Mouse (Mus musculus): ENCODE measurements around the gene Ints6.

The Ints6 gene

DNA sequence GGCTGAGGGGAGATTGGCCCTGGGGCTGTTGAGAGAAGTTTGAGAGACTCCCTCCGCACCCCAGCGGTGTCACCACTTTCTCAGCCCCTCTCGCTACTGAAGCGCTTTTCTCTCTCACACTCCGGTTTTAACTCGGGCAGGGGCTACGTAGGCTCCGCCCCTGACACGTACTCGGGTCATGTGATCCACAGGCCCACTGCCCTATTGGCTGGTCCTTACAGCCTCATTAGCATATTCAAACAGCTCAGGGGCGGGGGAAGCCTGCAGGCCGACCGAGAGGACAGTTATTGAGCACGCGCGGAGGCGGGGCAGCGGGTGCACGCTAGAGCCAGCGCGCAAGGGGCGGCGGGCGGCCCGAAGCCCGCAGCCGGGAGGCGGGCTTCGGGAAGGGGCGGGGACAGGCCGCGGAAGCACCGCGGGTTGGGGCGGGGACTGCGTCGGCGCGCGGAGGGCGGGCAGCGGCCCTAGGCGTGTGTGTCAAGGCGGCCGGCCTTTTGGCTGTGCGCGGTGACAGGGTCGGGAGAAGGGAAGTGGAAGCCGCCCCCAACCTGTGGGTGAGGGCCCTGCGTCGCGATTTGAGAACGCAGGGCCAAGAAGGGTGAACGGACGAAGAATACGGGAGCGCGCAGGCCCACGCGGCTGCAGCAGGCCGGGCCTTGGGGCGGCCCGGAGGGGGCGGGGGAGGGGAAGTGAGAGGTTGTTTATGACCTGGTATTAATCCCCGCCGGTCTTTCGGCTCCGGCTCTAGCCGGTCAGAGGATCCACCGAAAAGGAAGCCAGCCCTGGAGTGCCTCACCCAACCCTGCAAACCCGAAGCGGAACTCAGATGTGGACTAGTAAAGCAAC, at the start of gene Ints6:
Gene Ints6, minus strand, starts transcription at position 134 of the 846 bp plus-strand sequence.
- DNase-seq (ENCODE audit: low spot score in 2 of 2): peak; percentile 97 to 99

DNA sequence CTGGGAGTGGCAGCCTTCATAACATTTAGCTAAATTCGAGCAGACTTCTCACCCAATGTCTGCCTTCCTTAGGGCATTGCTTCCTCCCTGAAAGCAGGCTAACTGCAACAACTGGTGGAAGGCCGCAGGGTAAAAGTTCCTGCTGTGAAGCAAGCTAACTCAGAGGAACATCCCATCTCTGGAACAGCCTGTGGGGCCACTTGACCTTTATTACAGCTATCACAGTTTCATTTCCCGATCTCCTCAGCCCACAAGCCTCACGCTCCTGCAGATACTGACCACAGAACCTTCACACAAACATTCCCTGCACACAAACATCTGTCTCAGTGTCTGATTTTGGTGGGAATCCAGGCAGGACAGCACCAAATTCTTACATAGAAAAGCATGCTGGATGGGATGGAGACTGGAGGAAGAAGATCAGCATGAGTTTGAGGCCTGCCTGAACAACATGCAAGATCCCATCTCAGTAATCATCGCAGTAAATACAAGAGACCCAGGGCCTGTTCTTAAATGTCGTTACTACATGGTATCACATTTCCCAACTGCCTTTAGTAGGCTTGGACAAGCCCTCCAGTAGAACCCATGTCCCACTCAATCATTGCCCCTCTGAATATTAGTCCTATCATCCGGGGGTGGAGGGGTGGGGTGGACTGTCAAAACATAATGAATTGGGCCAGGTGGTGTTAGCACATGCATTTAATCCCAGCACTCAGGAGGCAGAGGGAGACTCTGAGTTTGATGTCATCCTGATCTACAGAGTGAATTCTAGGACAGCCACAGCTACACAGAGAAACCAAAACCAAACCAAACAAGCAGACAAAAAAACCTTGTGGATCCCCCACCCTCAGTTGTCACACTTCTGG, 47.9 kb upstream of the Ints6 start:
- no peak for DNase-seq (ENCODE audit: low spot score in 2 of 2)

GRCm38 (mm10) chr14:62806921-62807320, 46.0 kb upstream of the Ints6 start:
- no peak for DNase-seq (ENCODE audit: low spot score in 2 of 2)

DNA sequence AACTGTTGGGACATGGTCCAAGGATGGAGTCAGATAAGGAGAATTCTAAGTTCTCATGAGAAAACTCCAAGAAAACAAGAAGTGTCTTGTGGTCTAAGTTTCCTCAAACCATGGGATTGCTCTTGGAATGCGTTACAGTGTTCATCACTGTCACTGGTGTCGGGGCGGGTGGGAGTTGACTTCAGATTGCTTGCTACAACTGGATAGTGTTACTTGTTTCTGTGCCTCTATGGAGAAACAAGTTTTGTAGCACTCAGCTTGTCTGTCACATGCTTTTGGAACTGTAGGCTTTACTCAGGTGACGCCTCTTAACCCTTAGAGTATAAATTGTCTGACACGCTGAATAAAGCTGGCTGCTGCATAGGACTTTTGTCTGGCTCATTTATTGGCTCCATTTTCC, 42.2 kb upstream of the Ints6 start:
- DNase-seq (ENCODE audit: low spot score in 2 of 2): no peak

DNA sequence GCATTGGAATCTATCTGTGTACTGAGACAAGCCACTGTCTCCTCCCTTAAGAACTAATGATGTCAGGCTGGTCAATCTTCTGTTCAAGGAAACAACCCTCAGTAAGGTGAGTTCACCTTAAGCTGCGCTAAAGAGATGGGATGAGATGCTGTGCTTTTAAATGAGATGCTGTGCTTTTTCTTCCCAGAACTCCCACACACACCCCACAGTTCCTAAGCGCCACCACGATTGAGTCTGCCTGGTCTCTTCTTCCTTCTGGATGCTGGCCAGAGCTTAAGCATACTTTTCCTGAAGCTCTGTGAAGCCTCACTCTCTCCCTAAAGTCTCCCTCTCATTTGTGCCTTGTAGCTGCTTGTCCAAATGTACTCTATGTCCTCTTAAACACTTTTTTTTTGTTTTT, 39.8 kb upstream of the Ints6 start:
- no peak for DNase-seq (ENCODE audit: low spot score in 2 of 2)

DNA sequence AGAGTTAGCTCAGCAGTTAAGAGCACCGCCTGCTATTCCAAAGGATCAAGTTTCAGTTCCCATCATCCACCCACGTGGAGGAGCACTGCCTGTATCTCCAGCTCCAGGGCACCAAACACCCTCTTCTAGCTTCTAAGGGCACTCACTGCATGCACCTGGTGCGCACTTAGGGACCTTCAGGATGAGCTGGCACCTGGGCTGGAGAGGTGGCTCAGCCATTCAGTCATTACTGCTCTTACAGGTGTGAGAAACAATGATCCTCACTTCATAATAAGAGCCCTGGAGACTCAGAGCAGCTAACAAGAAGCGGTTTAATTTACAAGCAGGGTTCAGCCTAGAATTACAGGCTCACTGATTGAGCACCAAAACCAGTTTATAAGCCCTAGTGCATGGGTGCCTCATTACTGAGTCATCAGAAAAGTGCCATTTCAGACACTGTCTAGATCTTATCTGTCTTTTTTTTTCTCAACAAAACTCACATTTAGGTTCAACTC, 37.7 kb upstream of the Ints6 start:
- DNase-seq (ENCODE audit: low spot score in 2 of 2): no peak

DNA sequence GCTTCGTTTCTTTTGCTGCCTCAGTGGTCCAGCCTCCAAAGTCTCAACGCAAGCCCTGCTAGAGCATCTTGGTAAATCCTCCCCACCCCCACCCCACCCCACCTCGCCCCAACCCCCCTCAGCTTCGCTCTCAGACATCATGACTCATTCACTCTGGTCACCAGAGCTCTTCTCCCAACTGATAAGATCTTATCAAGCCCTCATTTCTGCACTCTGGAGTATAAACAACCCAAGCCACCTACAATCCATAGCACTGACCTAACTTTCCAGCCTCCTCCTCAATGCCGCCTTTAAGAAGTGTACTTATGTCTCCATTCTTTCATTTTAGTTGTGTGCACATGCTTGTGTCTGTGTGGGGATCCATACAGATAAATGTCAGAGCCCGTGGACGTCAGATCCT, 34.8 kb upstream of the Ints6 start:
- no peak for DNase-seq (ENCODE audit: low spot score in 2 of 2)

- DNase-seq (ENCODE audit: low spot score in 2 of 2): no peak
Observed at GRCm38 (mm10) chr14:62789282-62789681, 28.3 kb upstream of the Ints6 start.

DNA sequence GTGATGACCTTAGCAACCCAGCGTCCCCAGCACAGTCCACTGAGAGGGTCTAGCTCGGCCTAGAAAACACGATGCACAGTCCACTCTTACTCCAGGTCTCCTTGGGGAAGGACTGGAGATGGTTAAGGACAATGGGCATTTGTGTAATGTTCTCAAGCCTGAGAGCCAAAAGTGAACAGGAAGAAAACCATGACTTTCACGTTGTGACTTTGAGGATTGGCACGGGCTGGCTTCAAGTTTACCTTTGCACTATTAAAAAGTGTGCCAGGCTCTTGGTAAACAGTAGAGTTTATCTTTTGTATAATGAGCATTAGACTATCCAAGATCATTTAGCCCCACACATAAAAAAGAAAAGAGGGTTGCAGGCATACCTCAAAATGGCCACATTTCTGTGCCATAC, 22.0 kb upstream of the Ints6 start:
- DNase-seq (ENCODE audit: low spot score in 2 of 2): no peak

DNA sequence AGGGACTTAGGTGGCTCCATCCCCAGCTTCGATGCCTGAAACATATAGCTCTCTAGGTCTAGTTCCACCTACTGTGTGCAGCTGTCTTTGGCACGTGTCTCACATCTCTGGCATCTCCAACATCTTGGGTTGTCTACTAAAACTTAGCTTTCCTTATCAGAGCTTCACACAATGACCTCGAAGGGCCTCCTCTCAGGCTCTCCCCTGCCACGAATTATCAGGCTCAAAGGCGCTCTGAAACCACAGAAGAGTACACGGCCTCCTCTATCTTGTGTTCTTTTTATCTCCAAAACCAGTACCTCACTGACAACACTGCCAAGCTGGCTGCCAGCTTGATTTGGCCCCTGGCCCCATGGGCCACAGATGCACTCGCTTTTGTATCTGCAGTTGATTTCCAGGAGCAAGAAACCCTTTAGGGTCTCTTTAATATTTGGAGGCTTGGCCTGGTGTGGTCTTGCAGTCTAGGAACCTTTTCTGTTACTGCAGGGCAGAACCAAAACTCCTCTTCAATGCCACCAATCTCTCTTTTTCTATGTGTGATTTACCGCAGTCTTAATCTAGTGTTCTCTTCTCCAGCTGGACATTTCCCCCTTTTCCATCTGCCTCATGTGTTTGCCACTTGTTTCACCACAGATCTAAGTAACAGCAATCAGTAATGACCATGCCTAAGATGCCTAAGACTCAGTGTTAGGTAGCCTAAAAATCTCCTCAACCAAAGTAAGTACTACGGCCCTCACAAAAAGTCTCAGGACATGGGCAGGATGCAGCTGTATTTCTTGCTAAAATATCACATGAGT, 19.7 kb upstream of the Ints6 start:
- DNase-seq (ENCODE audit: low spot score in 2 of 2): peak in 1 of 2 experiments; percentile 23

- no peak for DNase-seq (ENCODE audit: low spot score in 2 of 2)
Observed at GRCm38 (mm10) chr14:62778095-62778494, 17.1 kb upstream of the Ints6 start.

GRCm38 (mm10) chr14:62775034-62775433, 14.1 kb upstream of the Ints6 start:
- no peak for DNase-seq (ENCODE audit: low spot score in 2 of 2)

- DNase-seq (ENCODE audit: low spot score in 2 of 2): no peak
Observed at GRCm38 (mm10) chr14:62774246-62774645, 13.3 kb upstream of the Ints6 start.

DNA sequence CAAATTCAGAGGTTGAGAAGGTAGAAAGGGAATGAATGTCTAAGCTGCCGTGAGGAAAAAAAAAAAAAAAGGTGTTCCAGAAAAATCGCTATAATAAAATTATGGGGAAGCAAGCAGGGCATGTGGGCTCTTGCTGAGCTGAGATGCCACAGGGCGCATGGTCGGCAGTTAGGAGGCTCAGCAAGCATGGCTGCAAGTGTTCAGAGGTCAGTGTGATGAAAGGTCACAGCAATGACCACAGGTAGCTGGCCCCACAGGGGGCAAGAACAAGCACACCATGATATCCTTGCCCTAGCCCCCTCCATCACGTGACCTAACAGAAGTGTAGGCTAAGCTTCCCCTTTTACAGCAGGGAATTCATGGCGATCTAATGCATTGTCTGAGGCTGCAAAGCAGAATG, 12.8 kb upstream of the Ints6 start:
- DNase-seq (ENCODE audit: low spot score in 2 of 2): no peak

- no peak for DNase-seq (ENCODE audit: low spot score in 2 of 2)
Observed at GRCm38 (mm10) chr14:62765398-62765797, 4.4 kb upstream of the Ints6 start.

- no peak for DNase-seq (ENCODE audit: low spot score in 2 of 2)
Observed at GRCm38 (mm10) chr14:62764371-62764770, 3.4 kb upstream of the Ints6 start.

- peak; percentile 23 to 64 for DNase-seq (ENCODE audit: low spot score in 2 of 2)
Observed at GRCm38 (mm10) chr14:62761943-62762342, 974 bp upstream of the Ints6 start.

GRCm38 (mm10) chr14:62760321-62761035, 491 bp downstream of the Ints6 start:
- peak; percentile 72 to 89 for DNase-seq (ENCODE audit: low spot score in 2 of 2)

GRCm38 (mm10) chr14:62759771-62760320, 1.1 kb downstream of the Ints6 start:
- DNase-seq (ENCODE audit: low spot score in 2 of 2): peak; percentile 77 to 89

GRCm38 (mm10) chr14:62758714-62759113, 2.3 kb downstream of the Ints6 start:
- DNase-seq (ENCODE audit: low spot score in 2 of 2): no peak
